Mouse (Mus musculus) CH12.LX (cell line): ENCODE results near the gene Tgif2. TPM values are rescaled to one million over a fixed set of nuclear protein-coding genes. Genes with fewer than 3 reads are reported as not detected.
"Not testable (repeated sequence)": the region's sequence is repeated elsewhere in the genome, so short reads cannot be mapped to it uniquely, and the experiment has no call there.

Source experiments
- DNase-seq: peaks from one replicate; pipeline ENCODE4 v3.0.0-alpha.2; 2013; ENCODE audit errors: extremely low read depth
- H3K27ac ChIP-seq: 2 replicates; pipeline ENCODE4 v1.5.1; 2012; ENCODE audit warnings: low read depth, mild to moderate bottlenecking, control low read depth, moderate library complexity; ENCODE audit not compliant: insufficient read depth
- H3K27me3 ChIP-seq: replicated peaks from 2 replicates; pipeline ENCODE3; 2012; ENCODE audit warnings: inconsistent platforms
- H3K36me3 ChIP-seq, 2 experiments: replicated peaks in 1 of 2; 2 replicates each; pipeline versions ENCODE3 to v1.6.1; 2012; ENCODE audit warnings: inconsistent platforms in 1 of 2, low read length in 1 of 2, mild to moderate bottlenecking in 1 of 2, mixed read lengths in 1 of 2, moderate library complexity in 1 of 2; ENCODE audit not compliant: control insufficient read depth in 1 of 2, insufficient read depth in 1 of 2
- H3K4me1 ChIP-seq, 2 experiments: 2 replicates each; pipeline ENCODE4 v1.6.1; 2012; ENCODE audit warnings: inconsistent platforms in 1 of 2, moderate library complexity in 1 of 2; ENCODE audit not compliant: insufficient read depth in 2 of 2, control insufficient read depth in 1 of 2
- H3K4me2 ChIP-seq: 2 replicates; pipeline ENCODE4 v1.6.1; 2012; ENCODE audit warnings: low read depth, mild to moderate bottlenecking, control low read depth; ENCODE audit not compliant: poor library complexity, insufficient read depth, severe bottlenecking
- H3K4me3 ChIP-seq, 3 experiments: fragments of 150-350 bp in 1 of 3; sonication (generic) in 1 of 3; replicated peaks in 1 of 3; 2 replicates each; pipeline versions ENCODE3 to v1.5.1; 2011 to 2012; ENCODE audit warnings: low read depth in 2 of 3, low read length in 2 of 3, mild to moderate bottlenecking in 2 of 3, moderate library complexity in 2 of 3, control low read depth in 1 of 3, improper control_type of control experiment in 1 of 3, inconsistent platforms in 1 of 3, mixed read lengths in 1 of 3; ENCODE audit not compliant: poor library complexity in 1 of 3
- H3K79me2 ChIP-seq: replicated peaks from 2 replicates; pipeline ENCODE4 v1.6.1; 2012; ENCODE audit warnings: mild to moderate bottlenecking, moderate library complexity; ENCODE audit not compliant: control insufficient read depth, poor library complexity, insufficient read depth, severe bottlenecking; ENCODE audit errors: extremely low read depth
- H3K9ac ChIP-seq: 2 replicates; pipeline ENCODE4 v1.6.1; 2012; ENCODE audit warnings: low read depth, mild to moderate bottlenecking, control low read depth, moderate library complexity; ENCODE audit not compliant: insufficient read depth
- H3K9me3 ChIP-seq: replicated peaks from 2 replicates; pipeline ENCODE3; 2012; ENCODE audit warnings: low read length, inconsistent platforms, mixed read lengths
- BHLHE40 ChIP-seq: IDR thresholded peaks from 2 replicates; pipeline ENCODE4 v1.6.1; 2011; ENCODE audit warnings: mild to moderate bottlenecking, low read depth, low read length, improper control_type of control experiment
- CTCF ChIP-seq, 2 experiments: IDR thresholded peaks in 1 of 2; conservative IDR thresholded peaks in 1 of 2; 2 replicates each; pipeline ENCODE4 v1.5.1; 2011 to 2012; ENCODE audit warnings: low read depth in 2 of 2, low read length in 2 of 2, improper control_type of control experiment in 1 of 2, inconsistent platforms in 1 of 2, mild to moderate bottlenecking in 1 of 2, moderate library complexity in 1 of 2
- E2F4 ChIP-seq: IDR thresholded peaks from 2 replicates; pipeline ENCODE4 v1.6.1; 2011; ENCODE audit warnings: low read depth, low read length, improper control_type of control experiment; ENCODE audit not compliant: insufficient replicate concordance
- ELF1 ChIP-seq: IDR thresholded peaks from 2 replicates; pipeline ENCODE4 v1.6.1; 2014; ENCODE audit warnings: low read depth, mild to moderate bottlenecking, inconsistent platforms, low read length, improper control_type of control experiment
- EP300 ChIP-seq: IDR thresholded peaks from 2 replicates; pipeline ENCODE4 v1.6.1; 2011; ENCODE audit warnings: low read length, improper control_type of control experiment
- HCFC1 ChIP-seq: IDR thresholded peaks from 2 replicates; pipeline ENCODE4 v1.6.1; 2012; ENCODE audit warnings: low read depth, mild to moderate bottlenecking, inconsistent platforms, low read length, improper control_type of control experiment
- KAT2A ChIP-seq: IDR thresholded peaks from 2 replicates; pipeline ENCODE4 v1.6.1; 2012; ENCODE audit warnings: low read length, improper control_type of control experiment, inconsistent platforms; ENCODE audit not compliant: insufficient replicate concordance
- MAFK ChIP-seq: IDR thresholded peaks from 2 replicates; pipeline ENCODE4 v1.6.1; 2011; ENCODE audit warnings: low read length, improper control_type of control experiment; ENCODE audit not compliant: insufficient replicate concordance
- MAZ ChIP-seq: IDR thresholded peaks from 2 replicates; pipeline ENCODE4 v1.6.1; 2012; ENCODE audit warnings: low read depth, mild to moderate bottlenecking, inconsistent platforms, low read length, improper control_type of control experiment, moderate library complexity
- MXI1 ChIP-seq: IDR thresholded peaks from 2 replicates; pipeline ENCODE4 v1.6.1; 2011; ENCODE audit warnings: mild to moderate bottlenecking, low read depth, low read length, improper control_type of control experiment
- POLR2A ChIP-seq: IDR thresholded peaks from 2 replicates; pipeline ENCODE4 v1.6.1; 2011; ENCODE audit warnings: low read depth, mild to moderate bottlenecking, improper control_type of control experiment, low read length
- RAD21 ChIP-seq: IDR thresholded peaks from 2 replicates; pipeline ENCODE4 v1.6.1; 2011; ENCODE audit warnings: low read depth, mild to moderate bottlenecking, low read length, improper control_type of control experiment, moderate library complexity
- RCOR1 ChIP-seq: conservative IDR thresholded peaks from 2 replicates; pipeline ENCODE4 v1.6.1; 2012; ENCODE audit warnings: low read depth, mild to moderate bottlenecking, inconsistent platforms, low read length, improper control_type of control experiment
- SIN3A ChIP-seq: IDR thresholded peaks from 2 replicates; pipeline ENCODE4 v1.6.1; 2012; ENCODE audit warnings: low read length, improper control_type of control experiment, inconsistent platforms
- TBP ChIP-seq: conservative IDR thresholded peaks from 2 replicates; pipeline ENCODE4 v1.6.1; 2011; ENCODE audit warnings: low read depth, low read length, improper control_type of control experiment
- UBTF ChIP-seq: IDR thresholded peaks from 2 replicates; pipeline ENCODE4 v1.6.1; 2012; ENCODE audit warnings: low read depth, mild to moderate bottlenecking, inconsistent platforms, low read length, improper control_type of control experiment, moderate library complexity
- USF1 ChIP-seq: IDR thresholded peaks from 2 replicates; pipeline ENCODE4 v1.6.1; 2014; ENCODE audit warnings: low read depth, mild to moderate bottlenecking, inconsistent platforms, low read length, improper control_type of control experiment
- USF2 ChIP-seq: conservative IDR thresholded peaks from 2 replicates; pipeline ENCODE4 v1.6.1; 2011; ENCODE audit warnings: low read depth, low read length, improper control_type of control experiment
- ZC3H11A ChIP-seq: IDR thresholded peaks from 2 replicates; pipeline ENCODE4 v1.6.1; 2012; ENCODE audit warnings: low read depth, mild to moderate bottlenecking, inconsistent platforms, low read length, improper control_type of control experiment
- ZKSCAN1 ChIP-seq: IDR thresholded peaks from 2 replicates; pipeline ENCODE4 v1.6.1; 2012; ENCODE audit warnings: low read depth, inconsistent platforms, low read length, improper control_type of control experiment, borderline replicate concordance
- ZMIZ1 ChIP-seq: IDR thresholded peaks from 2 replicates; pipeline ENCODE4 v1.6.1; 2012; ENCODE audit warnings: low read depth, mild to moderate bottlenecking, inconsistent platforms, low read length, improper control_type of control experiment
- ZNF384 ChIP-seq: IDR thresholded peaks from 2 replicates; pipeline ENCODE4 v1.6.1; 2012; ENCODE audit warnings: low read depth, low read length, improper control_type of control experiment, inconsistent platforms
- dilution Hi-C: fragments of 300-500 bp; cut with MboI; formaldehyde crosslinking; loops from 2 replicates; pipeline ENCODE4 v1.14.3; 2020; ENCODE audit warnings: low sequenced_read_pairs; ENCODE audit not compliant: extremely low pct_unique_long_range_greater_than_20kb, extremely low pct_ligation_motif_present
- in situ Hi-C: fragments of 300-500 bp; cut with MboI; formaldehyde crosslinking; loops from 3 replicates; pipeline ENCODE4 v1.14.3; 2019; ENCODE audit warnings: low sequenced_read_pairs, low pct_ligation_motif_present, low pct_unique_long_range_greater_than_20kb, mixed read lengths
- polyA plus RNA-seq: library from polyadenylated mRNA; unstranded; fragments of >175 nt; gene quantifications from 2 replicates; pipeline ENCODE4 v1.2.1, GENCODE M21; 2012; ENCODE audit warnings: low read depth; ENCODE audit not compliant: insufficient read length
- total RNA-seq, 2 experiments: library from RNA; depleted of rRNA; stranded (reverse); fragments of 300-350 nt in 1 of 2; fragments of >200 nt in 1 of 2; gene quantifications; 2 replicates each; pipeline ENCODE4 v1.2.3; 2012 to 2014

Tgif2 gene
- total and polyA plus RNA-seq, 3 experiments = 10.3 to 12.2 (median 11.3) TPM

GRCm38 (mm10) chr2:156848526-156849182 lies 8.8 kb downstream of the Tgif2 start:
- H3K36me3 ChIP-seq = peaks cover 20 to 91% of the 10 kb centered on the region in 2 experiments
- no peak overlapping the region for H3K4me2 ChIP-seq
- no peak for DNase-seq

GRCm38 (mm10) chr2:156850505-156850904 lies 10.7 kb downstream of the Tgif2 start:
- H3K4me3 ChIP-seq = no peak overlapping the region
- TF ChIP-seq KAT2A = no peak
- no peak for TF ChIP-seq MAZ
- TF ChIP-seq ZKSCAN1 = no peak
- no peak for TF ChIP-seq USF1
- no peak for TF ChIP-seq POLR2A
- TF ChIP-seq ZC3H11A = no peak
- TF ChIP-seq RCOR1 = no peak
- TF ChIP-seq CTCF (conservative IDR thresholded peaks at IDR 0.05 in 1 of 2, IDR thresholded peaks at IDR 0.05 in 1 of 2; ENCODE audit: low read depth in 2 of 2, low read length in 2 of 2) = no peak
- no peak for TF ChIP-seq EP300
- TF ChIP-seq E2F4 = no peak
- TF ChIP-seq UBTF = no peak
- TF ChIP-seq ELF1 = no peak
- TF ChIP-seq ZNF384 = no peak
- H3K79me2 ChIP-seq = no peaks in the 10 kb centered on the region
- H3K4me1 ChIP-seq = no peaks in the 10 kb centered on the region
- no peak overlapping the region for H3K4me2 ChIP-seq
- no peaks in the 10 kb centered on the region for H3K9me3 ChIP-seq
- peaks cover 22 to 75% of the 10 kb centered on the region in 2 experiments for H3K36me3 ChIP-seq
- no peak overlapping the region for H3K9ac ChIP-seq
- dilution Hi-C loops = no loop called here
- H3K27ac ChIP-seq = no peak overlapping the region
- no peak for DNase-seq
- H3K27me3 ChIP-seq = no peaks in the 10 kb centered on the region
- in situ Hi-C loops = no loop called here

More at GRCm38 (mm10) chr2:156848526-156849182, 8.8 kb downstream of the Tgif2 start:
- H3K27me3 ChIP-seq = no peaks in the 10 kb centered on the region
- in situ Hi-C loops = no loop called here
- dilution Hi-C loops = no loop called here
- TF ChIP-seq RAD21 = no peak
- TF ChIP-seq HCFC1 = no peak
- TF ChIP-seq ELF1 = no peak
- no peak for TF ChIP-seq TBP
- TF ChIP-seq MAFK = no peak
- no peak for TF ChIP-seq BHLHE40
- no peak for TF ChIP-seq MXI1
- no peak for TF ChIP-seq SIN3A
- TF ChIP-seq USF2 = no peak
- no peak for TF ChIP-seq ZMIZ1
- no peak for TF ChIP-seq UBTF
- no peak for TF ChIP-seq ZKSCAN1
- TF ChIP-seq, all 38 proteins: peak for 0
- H3K4me3 ChIP-seq = no peak overlapping the region
- H3K27ac ChIP-seq = no peak overlapping the region
- no peaks in the 10 kb centered on the region for H3K9me3 ChIP-seq
- no peak overlapping the region for H3K9ac ChIP-seq
- peaks cover 0 to 11% of the 10 kb centered on the region in 2 experiments; a peak in 1 of 4 replicates for H3K4me1 ChIP-seq
- H3K79me2 ChIP-seq = no peaks in the 10 kb centered on the region

- dilution Hi-C loops, H3K9ac ChIP-seq, H3K4me3 ChIP-seq, H3K27me3 ChIP-seq, H3K9me3 ChIP-seq, in situ Hi-C loops, H3K27ac ChIP-seq, H3K4me2 ChIP-seq, H3K79me2 ChIP-seq, DNase-seq: not testable (repeated sequence)
- Histone ChIP-seq H3K36me3 (peaks cover 21 to 63% of the 10 kb centered on the region in 2 experiments), H3K4me1 (peaks cover 6 to 21% of the 10 kb centered on the region in 2 experiments)
Observed at GRCm38 (mm10) chr2:156853584-156853983, 13.8 kb downstream of the Tgif2 start.
